Mouse (Mus musculus) limb, embryonic 15.5 days (tissue): ENCODE results near the gene Gm20388. TPM values are rescaled to one million over a fixed set of nuclear protein-coding genes. Genes with fewer than 3 reads are reported as not detected.

Experiments used
- ATAC-seq: fragments of 200-750 bp; cut with Nextera tagmentation; 2 replicates; pipeline ENCODE4 v1.8.0; 2017; ENCODE audit warnings: low read depth, moderate TSS enrichment; ENCODE audit not compliant: insufficient number of reproducible peaks, low FRiP score, low TSS enrichment
- H3K27ac ChIP-seq: fragments of 300-500 bp; sonication (generic); 2 replicates; pipeline ENCODE4 v1.5.1; 2015; ENCODE audit warnings: moderate library complexity, mild to moderate bottlenecking, inconsistent platforms
- H3K27me3 ChIP-seq: fragments of 300-500 bp; sonication (generic); 2 replicates; pipeline ENCODE4 v1.6.1; 2015; ENCODE audit warnings: inconsistent platforms
- H3K36me3 ChIP-seq: fragments of 300-500 bp; sonication (generic); 2 replicates; pipeline ENCODE4 v1.6.1; 2015; ENCODE audit warnings: inconsistent platforms
- H3K4me1 ChIP-seq: fragments of 300-500 bp; sonication (generic); 2 replicates; pipeline ENCODE4 v1.6.1; 2015; ENCODE audit warnings: inconsistent platforms
- H3K4me2 ChIP-seq: fragments of 300-500 bp; sonication (generic); 2 replicates; pipeline ENCODE4 v1.6.1; 2015; ENCODE audit warnings: mild to moderate bottlenecking, inconsistent platforms
- H3K4me3 ChIP-seq: fragments of 300-500 bp; sonication (generic); 2 replicates; pipeline ENCODE4 v1.5.1; 2015; ENCODE audit warnings: mild to moderate bottlenecking, inconsistent platforms
- H3K9ac ChIP-seq: fragments of 300-500 bp; sonication (generic); 2 replicates; pipeline ENCODE4 v1.6.1; 2015; ENCODE audit warnings: inconsistent platforms
- H3K9me3 ChIP-seq: fragments of 300-500 bp; sonication (generic); 2 replicates; pipeline ENCODE4 v1.6.1; 2016; ENCODE audit warnings: inconsistent platforms
- WGBS: fragments of 180-500 bp; shearing (Covaris S2); methylation state at CpG from one replicate; pipeline ENCODE4 v1.1.7; 2015; 5-methylcytosine and 5-hydroxymethylcytosine counted together
- polyA plus RNA-seq: library from polyadenylated mRNA; unstranded; fragments of >200 nt; fragmentation: Nextera tagmentation; extraction: Ambion mirVana; gene quantifications from 2 replicates; pipeline ENCODE4 v1.2.1, GENCODE M21; 2015

The Gm20388 gene
- polyA plus RNA-seq, 1 experiment from 2014 or later = 4.9 TPM

DNA sequence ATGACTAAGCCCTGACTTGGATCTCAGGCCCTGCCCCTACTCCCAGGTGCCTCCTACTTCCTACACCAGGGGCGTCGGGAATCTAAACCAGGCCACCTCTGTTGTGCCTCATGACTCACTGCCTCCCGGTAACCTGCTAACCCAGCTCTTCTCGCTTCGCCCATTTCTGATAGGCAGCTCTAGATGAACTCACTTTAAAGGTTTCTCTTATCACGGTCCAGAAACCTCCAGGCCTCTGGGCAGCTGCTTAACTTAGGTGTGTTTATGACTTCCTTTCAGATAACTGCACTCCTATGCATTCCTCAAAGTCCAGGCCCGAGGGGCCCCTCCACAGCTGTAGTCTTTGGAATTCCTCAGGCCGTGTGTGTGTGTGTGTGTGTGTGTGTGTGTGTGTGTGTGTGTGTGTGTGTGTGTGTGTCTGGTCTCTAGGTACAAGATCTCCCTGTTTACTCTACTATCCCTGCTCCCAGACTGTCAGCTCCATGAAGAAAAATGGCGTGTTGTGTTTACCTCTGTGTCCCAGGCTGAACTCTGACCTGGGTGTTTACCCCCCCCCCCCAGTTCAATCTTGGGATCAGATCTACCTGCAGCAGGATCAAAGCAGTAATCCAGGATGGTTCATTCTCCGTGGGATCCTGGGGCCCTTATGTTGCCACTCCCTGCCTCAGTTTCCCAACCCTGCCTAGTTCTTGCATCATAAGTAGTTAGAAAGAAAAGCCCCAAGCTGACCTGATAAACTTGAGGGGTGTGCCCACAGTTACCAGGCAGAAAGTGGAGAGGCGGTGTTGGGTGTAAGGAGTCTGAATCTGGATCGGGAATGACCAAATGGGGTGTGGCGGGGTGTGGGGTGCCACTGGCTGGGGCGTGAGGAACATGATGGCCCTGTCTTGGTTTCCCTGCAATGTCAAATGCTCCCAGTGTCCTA lies 2725.5 kb downstream of the Gm20388 start:
- no peak for ATAC-seq
- no peaks in the 10 kb centered on the region for H3K9me3 ChIP-seq

DNA sequence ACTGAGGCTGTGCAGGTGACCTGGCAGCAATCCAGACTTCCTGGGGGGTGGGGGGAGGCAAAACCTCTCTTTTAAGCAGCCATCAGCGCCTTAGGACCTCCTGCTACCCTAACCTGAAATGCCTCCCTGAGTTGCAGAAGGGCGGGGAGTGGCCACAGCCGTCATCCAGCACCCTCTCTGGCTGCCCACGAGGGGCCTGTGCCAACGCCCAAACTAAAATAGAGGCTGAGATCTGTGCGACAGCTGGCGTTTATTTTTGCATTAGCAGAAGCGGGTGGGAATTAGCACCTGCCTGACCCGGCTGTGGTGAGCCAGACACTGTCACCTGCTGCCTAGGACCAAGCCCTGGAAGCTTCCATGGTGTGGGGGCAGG lies 2726.1 kb downstream of the Gm20388 start:
- peaks cover 43% of the 10 kb centered on the region for H3K4me1 ChIP-seq
- no peak overlapping the region for H3K9ac ChIP-seq
- no peak overlapping the region for H3K4me2 ChIP-seq
- H3K27me3 ChIP-seq = no peaks in the 10 kb centered on the region
- H3K27ac ChIP-seq = no peak overlapping the region
- H3K9me3 ChIP-seq = no peaks in the 10 kb centered on the region
- ATAC-seq = no peak
- H3K4me3 ChIP-seq = no peak overlapping the region
- 49% methylated on average over 9 of the region's 9 CpGs for WGBS
- peaks cover 25% of the 10 kb centered on the region for H3K36me3 ChIP-seq

More for the DNA sequence above, 2725.5 kb downstream of the Gm20388 start:
- Histone ChIP-seq H3K4me3 (no peak overlapping the region), H3K36me3 (peaks cover 25% of the 10 kb centered on the region), H3K4me1 (peaks cover 37% of the 10 kb centered on the region), H3K9ac (no peak overlapping the region), H3K27ac (0 out of 2 replicates have a peak overlapping the region, but pooled peaks have one; percentile 33), H3K27me3 (no peaks in the 10 kb centered on the region), H3K4me2 (no peak overlapping the region)
- 39% methylated on average over 14 of the region's 14 CpGs for WGBS

DNA sequence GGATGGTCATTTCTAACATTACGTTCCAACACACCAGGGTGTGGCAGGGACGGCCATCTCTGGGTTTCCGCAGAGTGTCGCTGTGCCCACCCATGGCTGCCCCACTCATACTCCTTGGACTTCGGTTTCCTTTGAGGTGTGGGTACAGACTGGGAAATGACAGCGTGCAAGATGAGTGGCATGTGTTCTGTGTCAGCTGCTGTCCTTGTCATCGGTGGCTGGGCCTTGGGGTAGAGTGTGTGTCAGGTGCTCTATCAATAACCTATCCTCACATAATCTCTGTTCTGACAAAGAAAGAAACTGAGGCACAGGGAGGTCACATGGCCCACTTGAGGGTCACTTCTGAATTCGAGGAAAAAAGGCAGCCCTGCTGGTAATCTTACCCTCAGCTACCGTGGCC lies 2726.6 kb downstream of the Gm20388 start:
- no peak overlapping the region for H3K9ac ChIP-seq
- 86% methylated on average over 9 of the region's 9 CpGs for WGBS
- no peaks in the 10 kb centered on the region for H3K27me3 ChIP-seq
- H3K36me3 ChIP-seq = peaks cover 25% of the 10 kb centered on the region
- H3K4me1 ChIP-seq = peaks cover 48% of the 10 kb centered on the region
- no peak overlapping the region for H3K4me2 ChIP-seq
- H3K4me3 ChIP-seq = no peak overlapping the region
- no peak overlapping the region for H3K27ac ChIP-seq
- no peaks in the 10 kb centered on the region for H3K9me3 ChIP-seq
- ATAC-seq = no peak

DNA sequence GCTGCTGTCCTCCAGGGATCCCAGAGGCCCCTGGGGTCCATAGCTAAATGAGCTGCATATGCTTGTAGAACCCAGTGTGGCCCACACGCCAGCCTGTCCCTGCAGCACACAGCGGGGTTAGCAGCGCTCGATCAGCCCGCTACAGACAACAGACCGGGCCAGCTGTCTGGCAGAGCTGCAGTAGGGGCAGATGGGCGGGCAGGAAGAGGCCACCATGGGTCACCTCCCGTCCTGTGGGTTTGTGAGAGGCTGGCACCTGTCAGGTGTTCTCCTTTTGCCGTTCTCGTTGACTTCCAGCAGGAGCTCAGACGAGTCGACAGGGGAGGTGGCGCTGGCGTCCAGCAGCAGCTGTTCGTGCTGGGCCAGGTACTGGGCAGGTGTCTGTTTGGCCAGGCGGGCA lies 2728.0 kb downstream of the Gm20388 start:
- Histone ChIP-seq H3K27ac (no peak overlapping the region), H3K36me3 (peaks cover 20% of the 10 kb centered on the region), H3K9ac (no peak overlapping the region), H3K9me3 (no peaks in the 10 kb centered on the region), H3K4me1 (peaks cover 50% of the 10 kb centered on the region), H3K4me3 (no peak overlapping the region), H3K4me2 (no peak overlapping the region), H3K27me3 (no peaks in the 10 kb centered on the region)
- 74% methylated on average over 16 of the region's 16 CpGs for WGBS
- ATAC-seq = no peak

DNA sequence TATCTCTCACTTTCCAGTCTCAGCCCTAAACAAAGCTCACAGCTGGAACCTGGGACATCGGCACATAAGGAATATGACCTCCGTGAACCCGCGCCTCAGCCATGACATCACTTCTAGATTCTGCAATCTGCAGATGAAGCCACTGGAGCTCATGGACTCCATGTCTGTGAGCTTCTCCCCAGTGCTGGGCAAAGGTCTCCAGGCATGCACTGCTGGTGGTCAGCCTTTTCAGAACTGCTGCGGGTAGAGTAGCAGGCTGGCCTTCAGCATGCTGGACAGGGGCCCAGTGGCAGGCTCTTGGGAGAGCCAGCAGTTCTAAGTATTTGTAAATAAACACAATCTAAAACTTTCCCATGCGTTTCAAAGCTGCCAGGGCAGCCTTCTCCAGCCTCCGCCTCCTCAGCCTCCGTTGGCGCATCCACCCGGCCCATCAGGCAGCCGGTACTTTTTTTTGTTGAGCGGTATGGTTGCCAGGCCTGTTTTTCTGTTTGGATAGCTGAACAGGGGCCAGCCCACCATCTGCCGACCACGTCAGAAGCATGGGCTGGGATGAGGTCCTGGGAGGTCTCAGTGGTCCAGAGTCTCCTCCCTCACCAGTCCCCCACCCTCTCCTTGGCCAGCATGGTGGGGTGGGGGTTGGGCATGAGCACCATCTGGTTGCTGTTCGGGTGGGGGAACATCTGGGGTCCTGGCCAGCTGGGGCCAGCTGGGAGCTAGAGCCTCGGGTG lies 2729.0 kb downstream of the Gm20388 start:
- 24% methylated on average over 16 of the region's 16 CpGs for WGBS
- no peak overlapping the region for H3K9ac ChIP-seq
- H3K36me3 ChIP-seq = peaks cover 14% of the 10 kb centered on the region
- no peaks in the 10 kb centered on the region for H3K27me3 ChIP-seq
- H3K4me2 ChIP-seq = no peak overlapping the region
- peak overlapping the region; percentile 54; the same call in 1 of the 2 replicates for H3K27ac ChIP-seq
- no peak overlapping the region for H3K4me3 ChIP-seq
- H3K4me1 ChIP-seq = peaks cover 50% of the 10 kb centered on the region
- no peaks in the 10 kb centered on the region for H3K9me3 ChIP-seq
- peak; percentile 18; the same call in 1 of the 2 replicates for ATAC-seq

DNA sequence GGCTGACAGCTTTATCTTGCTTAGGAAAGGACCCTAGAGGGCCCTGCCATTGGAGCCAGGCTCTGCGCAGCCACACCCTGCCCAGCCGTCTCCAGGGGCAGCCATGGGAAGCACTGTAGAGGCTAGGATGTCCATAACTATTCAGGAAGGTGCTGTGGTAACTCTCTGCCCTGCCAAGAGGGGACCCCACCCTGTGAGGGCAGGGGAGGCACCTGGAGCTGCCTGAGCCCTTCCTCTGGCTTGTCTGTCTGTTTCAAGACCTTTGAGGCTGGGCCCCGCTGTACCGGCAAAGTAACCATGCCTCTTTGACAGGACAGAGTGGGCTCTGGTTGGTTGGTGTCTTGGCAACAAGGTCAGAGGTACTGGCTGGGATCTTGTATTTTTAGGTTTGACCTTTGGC lies 2730.2 kb downstream of the Gm20388 start:
- Histone ChIP-seq H3K4me2 (no peak overlapping the region), H3K9me3 (no peaks in the 10 kb centered on the region), H3K4me3 (no peak overlapping the region), H3K27me3 (no peaks in the 10 kb centered on the region), H3K4me1 (peaks cover 45% of the 10 kb centered on the region), H3K27ac (no peak overlapping the region), H3K9ac (no peak overlapping the region), H3K36me3 (peaks cover 6% of the 10 kb centered on the region; the same call in 1 of the 2 replicates)
- whole genome bisulfite sequencing = 83% methylated on average over 4 of the region's 4 CpGs
- ATAC-seq = no peak

DNA sequence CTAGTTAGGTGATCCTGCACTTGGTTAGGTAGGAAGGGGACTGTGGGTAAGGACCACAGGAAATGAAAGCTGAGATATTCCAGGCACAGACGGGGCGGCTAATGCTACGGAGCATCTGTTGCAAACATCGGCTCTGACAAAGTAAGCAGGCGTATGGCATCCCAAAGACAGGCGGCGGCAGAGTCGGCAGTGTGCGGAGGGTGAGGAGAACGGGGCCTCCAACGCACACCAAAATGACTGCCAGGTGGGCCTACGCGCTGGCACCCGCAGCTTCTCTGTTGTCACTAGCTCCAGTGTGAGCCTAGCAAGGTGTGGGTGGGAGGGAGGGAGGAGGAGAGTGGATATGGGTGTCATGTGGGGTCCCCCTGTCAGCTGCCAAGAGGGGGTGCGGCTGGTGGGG lies 2730.8 kb downstream of the Gm20388 start:
- H3K27me3 ChIP-seq = no peaks in the 10 kb centered on the region
- peaks cover 43% of the 10 kb centered on the region for H3K4me1 ChIP-seq
- no peaks in the 10 kb centered on the region for H3K9me3 ChIP-seq
- H3K27ac ChIP-seq = no peak overlapping the region
- WGBS = 67% methylated on average over 15 of the region's 15 CpGs
- no peak overlapping the region for H3K4me3 ChIP-seq
- no peak overlapping the region for H3K9ac ChIP-seq
- no peak for ATAC-seq
- no peak overlapping the region for H3K4me2 ChIP-seq
- peaks cover 6% of the 10 kb centered on the region for H3K36me3 ChIP-seq

DNA sequence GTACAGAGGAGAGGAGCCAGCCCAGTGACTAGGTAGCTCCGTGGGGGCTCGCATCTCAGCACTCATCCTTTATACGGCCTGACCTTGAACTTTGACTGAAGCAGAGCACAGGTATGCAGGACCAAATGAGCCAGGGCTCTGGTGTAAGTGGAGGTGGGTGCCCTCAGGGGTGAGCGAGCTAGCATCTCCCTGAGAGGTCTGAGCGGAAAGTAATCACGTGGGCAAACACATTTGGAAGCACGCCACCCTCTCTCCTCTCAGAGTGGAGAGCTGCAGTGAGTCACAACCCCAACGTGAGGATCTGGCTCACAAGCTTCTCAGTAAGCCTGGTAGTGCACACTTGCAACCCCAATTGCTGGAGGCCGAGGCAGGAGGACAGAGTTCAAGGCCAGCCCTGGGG lies 2731.4 kb downstream of the Gm20388 start:
- no peak for ATAC-seq
- Histone ChIP-seq H3K27ac (no peak overlapping the region), H3K9me3 (no peaks in the 10 kb centered on the region), H3K9ac (no peak overlapping the region), H3K36me3 (peaks cover 7% of the 10 kb centered on the region), H3K4me1 (peaks cover 37% of the 10 kb centered on the region), H3K4me2 (no peak overlapping the region), H3K27me3 (no peaks in the 10 kb centered on the region), H3K4me3 (no peak overlapping the region)
- WGBS = 52% methylated on average over 9 of the region's 9 CpGs

DNA sequence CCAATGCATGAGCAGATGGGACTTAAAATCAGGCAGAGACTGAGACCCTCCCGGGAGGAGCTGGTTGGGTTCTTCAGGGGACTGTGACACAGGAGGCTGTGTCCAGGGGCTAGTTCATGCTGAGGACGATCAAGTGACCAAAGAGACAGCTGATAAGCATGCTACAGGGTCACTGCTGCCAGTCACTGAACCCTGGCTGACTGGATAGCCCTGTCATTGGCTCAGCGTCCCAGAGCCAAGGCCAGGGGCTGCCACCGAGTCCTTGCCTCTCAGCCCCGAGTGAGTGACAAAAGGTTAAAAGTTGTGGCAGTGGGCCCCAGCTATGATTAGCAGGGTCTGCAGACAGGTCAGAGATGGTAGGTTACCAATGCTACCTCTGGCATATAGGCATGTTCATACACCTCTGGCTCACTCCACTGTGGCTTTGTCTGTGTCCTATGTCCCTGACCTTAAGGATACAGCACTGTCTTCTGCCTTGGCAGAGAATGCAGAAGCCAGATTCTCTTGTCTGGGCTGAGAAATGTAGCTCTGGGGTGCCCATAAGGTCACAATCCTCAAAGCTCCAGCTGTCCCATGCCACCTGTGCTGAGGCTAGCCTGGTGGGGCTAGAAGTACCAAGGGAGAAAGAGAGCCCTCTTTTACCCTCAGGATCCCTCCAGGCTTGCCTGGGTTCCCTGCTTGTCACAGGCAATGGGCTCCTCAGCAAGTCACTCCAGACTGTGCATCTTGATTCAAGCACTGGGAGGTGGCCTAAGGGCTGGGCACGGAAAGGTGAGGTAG lies 2733.7 kb downstream of the Gm20388 start:
- no peaks in the 10 kb centered on the region for H3K9me3 ChIP-seq
- no peak overlapping the region for H3K9ac ChIP-seq
- peaks cover 36% of the 10 kb centered on the region for H3K4me1 ChIP-seq
- H3K4me3 ChIP-seq = no peak overlapping the region
- peaks cover 4% of the 10 kb centered on the region for H3K36me3 ChIP-seq
- H3K27me3 ChIP-seq = no peaks in the 10 kb centered on the region
- no peak overlapping the region for H3K27ac ChIP-seq
- 78% methylated on average over 6 of the region's 6 CpGs for WGBS
- ATAC-seq = no peak
- H3K4me2 ChIP-seq = no peak overlapping the region

DNA sequence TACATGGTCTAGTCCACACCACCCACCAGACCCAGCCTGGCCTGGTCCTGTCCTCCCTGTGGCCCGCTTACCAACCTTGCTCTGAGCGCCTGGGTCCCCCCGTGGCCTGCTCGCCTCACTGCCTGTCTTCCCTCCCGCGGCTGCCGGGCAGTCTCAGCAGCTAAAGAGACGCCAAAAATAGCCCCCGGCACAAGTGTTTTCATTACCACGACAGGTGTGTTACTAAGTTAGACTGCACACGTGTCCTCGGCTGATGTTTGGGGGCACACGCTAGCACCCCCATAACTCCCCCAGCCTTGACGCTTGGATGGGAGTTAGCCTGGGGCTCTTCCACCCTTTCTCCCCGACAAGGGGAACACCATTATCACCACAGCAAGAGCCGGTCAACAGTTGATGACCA lies 2735.7 kb downstream of the Gm20388 start:
- H3K36me3 ChIP-seq = peaks cover 4% of the 10 kb centered on the region
- H3K4me2 ChIP-seq = no peak overlapping the region
- H3K9ac ChIP-seq = no peak overlapping the region
- no peaks in the 10 kb centered on the region for H3K9me3 ChIP-seq
- no peak overlapping the region for H3K4me3 ChIP-seq
- 0 out of 2 replicates have a peak, but pooled peaks cover 2% of the 10 kb centered on the region for H3K27me3 ChIP-seq
- no peak overlapping the region for H3K27ac ChIP-seq
- ATAC-seq = no peak
- H3K4me1 ChIP-seq = peaks cover 28% of the 10 kb centered on the region
- 85% methylated on average over 16 of the region's 16 CpGs for WGBS

DNA sequence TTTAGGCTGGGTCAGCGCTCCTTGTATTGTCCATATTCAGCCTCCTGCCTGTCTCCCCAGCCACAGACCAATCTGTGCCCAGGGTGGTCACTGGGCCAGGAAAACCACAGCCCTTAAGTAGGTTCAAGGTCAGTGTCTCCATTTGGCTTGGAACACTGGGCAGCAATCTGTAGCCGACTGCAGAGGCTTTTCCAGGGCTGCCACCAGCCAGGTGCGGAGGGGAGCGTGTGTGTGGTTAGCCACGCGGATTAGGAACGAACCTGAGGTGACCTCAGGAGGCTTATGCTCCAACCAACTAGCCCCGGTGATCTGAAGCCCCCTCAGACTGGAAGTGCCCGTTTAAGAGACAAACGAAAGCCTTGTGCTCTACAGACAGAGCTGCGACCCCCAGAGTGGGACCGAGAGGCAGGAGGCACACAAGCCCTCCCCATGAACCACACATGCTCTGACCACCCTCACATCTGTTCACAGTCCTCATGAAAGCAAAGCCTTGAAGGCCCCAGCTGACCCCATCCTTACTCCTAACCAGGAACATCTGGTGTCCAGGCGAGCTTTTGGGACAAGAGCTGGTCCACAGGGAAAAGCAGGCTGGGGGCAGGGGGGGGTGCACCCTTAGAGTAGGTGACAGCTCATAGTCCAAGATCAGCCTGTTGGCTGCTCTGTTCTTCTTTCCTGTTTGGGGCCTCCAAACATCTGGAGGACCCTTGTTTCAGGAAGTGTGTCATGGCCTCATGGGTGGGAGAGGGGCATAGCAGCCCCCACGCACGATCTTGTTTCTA lies 2737.7 kb downstream of the Gm20388 start:
- H3K9ac ChIP-seq = no peak overlapping the region
- H3K27me3 ChIP-seq = peaks cover 6% of the 10 kb centered on the region; the same call in 1 of the 2 replicates
- H3K36me3 ChIP-seq = peaks cover 4% of the 10 kb centered on the region
- H3K27ac ChIP-seq = no peak overlapping the region
- no peak for ATAC-seq
- no peak overlapping the region for H3K4me2 ChIP-seq
- 38% methylated on average over 15 of the region's 15 CpGs for WGBS
- H3K4me1 ChIP-seq = peaks cover 30% of the 10 kb centered on the region
- H3K4me3 ChIP-seq = no peak overlapping the region
- no peaks in the 10 kb centered on the region for H3K9me3 ChIP-seq
